Mouse (Mus musculus) CH12.LX (cell line): ENCODE data around the gene Itga7.

Experiments
- CTCF ChIP-seq, 2 experiments: IDR thresholded peaks in 1 of 2; conservative IDR thresholded peaks in 1 of 2; 2 replicates each; pipeline ENCODE4 v1.5.1; 2011 to 2012; ENCODE audit warnings: low read depth in 2 of 2, low read length in 2 of 2, improper control_type of control experiment in 1 of 2, inconsistent platforms in 1 of 2, mild to moderate bottlenecking in 1 of 2, moderate library complexity in 1 of 2
- ELF1 ChIP-seq: IDR thresholded peaks from 2 replicates; pipeline ENCODE4 v1.6.1; 2014; ENCODE audit warnings: low read depth, mild to moderate bottlenecking, inconsistent platforms, low read length, improper control_type of control experiment
- EP300 ChIP-seq: IDR thresholded peaks from 2 replicates; pipeline ENCODE4 v1.6.1; 2011; ENCODE audit warnings: low read length, improper control_type of control experiment
- MAFK ChIP-seq: IDR thresholded peaks from 2 replicates; pipeline ENCODE4 v1.6.1; 2011; ENCODE audit warnings: low read length, improper control_type of control experiment; ENCODE audit not compliant: insufficient replicate concordance
- PAX5 ChIP-seq: IDR thresholded peaks from 2 replicates; pipeline ENCODE4 v1.6.1; 2012; ENCODE audit warnings: low read length, inconsistent platforms, mixed read lengths
- POLR2A ChIP-seq: IDR thresholded peaks from 2 replicates; pipeline ENCODE4 v1.6.1; 2011; ENCODE audit warnings: low read depth, mild to moderate bottlenecking, improper control_type of control experiment, low read length
- TBP ChIP-seq: conservative IDR thresholded peaks from 2 replicates; pipeline ENCODE4 v1.6.1; 2011; ENCODE audit warnings: low read depth, low read length, improper control_type of control experiment
- USF2 ChIP-seq: conservative IDR thresholded peaks from 2 replicates; pipeline ENCODE4 v1.6.1; 2011; ENCODE audit warnings: low read depth, low read length, improper control_type of control experiment

DNA sequence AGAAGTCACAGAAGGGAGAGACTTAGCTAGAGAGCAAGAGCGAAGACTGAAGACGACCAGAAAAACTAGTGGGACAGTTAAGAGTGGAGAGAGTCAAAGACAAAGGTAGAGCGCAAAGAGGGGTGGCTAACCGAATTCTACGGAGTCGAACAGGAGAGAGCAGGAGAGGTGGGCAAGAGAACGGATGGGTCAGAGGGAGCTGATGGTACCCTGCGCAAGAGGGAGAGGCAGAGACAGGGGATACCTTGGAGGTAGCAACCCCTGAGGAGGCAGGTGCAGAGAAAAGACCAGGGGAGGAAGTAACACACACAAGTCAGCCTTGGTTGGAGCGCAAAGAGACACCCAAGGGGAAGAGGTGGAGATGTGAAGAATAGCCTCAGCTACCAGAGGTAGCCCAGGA is 41.4 kb upstream of the Itga7 start:
- TF ChIP-seq POLR2A: no peak
- no peak for TF ChIP-seq TBP
- TF ChIP-seq MAFK: no peak
- no peak for TF ChIP-seq PAX5
- TF ChIP-seq EP300: no peak
- TF ChIP-seq CTCF (conservative IDR thresholded peaks at IDR 0.05 in 1 of 2, IDR thresholded peaks at IDR 0.05 in 1 of 2; ENCODE audit: low read depth in 2 of 2, low read length in 2 of 2): no peak
- TF ChIP-seq ELF1: no peak
- TF ChIP-seq USF2: no peak
